Mouse (Mus musculus) ovary, postnatal 36 days (tissue): ENCODE results near the gene Pdxk.
A peak's percentile ranks its signal among the peaks of the same experiment; 100 is the strongest.
"Not testable (repeated sequence)": the region's sequence is repeated elsewhere in the genome, so short reads cannot be mapped to it uniquely, and the experiment has no call there.

Source experiments
- DNase-seq: peaks from one replicate; pipeline ENCODE4 v3.0.0; 2022; ENCODE audit warnings: low spot score, mixed read lengths

The Pdxk gene

DNA sequence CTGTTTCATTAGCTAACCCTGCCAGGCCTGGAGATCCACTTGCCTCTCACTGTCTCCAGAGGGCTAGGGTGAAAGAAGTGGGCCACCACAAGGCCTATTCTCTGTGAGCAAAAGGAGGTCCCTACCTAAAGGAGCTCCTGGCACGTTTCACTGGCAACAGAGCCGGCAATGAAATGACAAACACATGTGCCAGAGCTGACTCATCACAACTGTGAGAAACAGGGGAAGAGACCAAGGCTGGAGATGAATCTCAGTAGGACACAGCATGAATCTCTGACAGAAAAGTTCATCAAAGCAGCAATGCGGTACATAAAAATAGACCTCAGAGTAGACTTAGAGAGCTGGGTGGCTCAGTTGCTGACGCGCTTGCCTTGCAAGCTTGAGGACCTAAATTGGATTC, 46.9 kb downstream of the Pdxk start:
- no peak for DNase-seq

DNA sequence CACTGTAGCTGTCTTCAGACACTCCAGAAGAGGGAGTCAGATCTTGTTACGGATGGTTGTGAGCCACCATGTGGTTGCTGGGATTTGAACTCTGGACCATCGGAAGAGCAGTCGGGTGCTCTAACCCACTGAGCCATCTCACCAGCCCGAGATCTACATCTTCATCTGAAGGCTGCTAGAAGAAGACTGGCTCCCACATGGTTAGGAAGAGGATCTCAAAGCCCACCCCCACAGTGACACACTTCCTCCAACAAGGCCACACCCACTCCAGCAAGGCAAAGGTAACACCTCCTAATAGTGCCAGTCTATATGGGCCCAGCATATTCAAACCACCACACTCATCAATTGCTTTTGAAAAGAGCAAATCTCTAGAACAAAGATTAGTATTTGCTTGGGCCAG, 49.8 kb downstream of the Pdxk start:
- not testable (repeated sequence) for DNase-seq

DNA sequence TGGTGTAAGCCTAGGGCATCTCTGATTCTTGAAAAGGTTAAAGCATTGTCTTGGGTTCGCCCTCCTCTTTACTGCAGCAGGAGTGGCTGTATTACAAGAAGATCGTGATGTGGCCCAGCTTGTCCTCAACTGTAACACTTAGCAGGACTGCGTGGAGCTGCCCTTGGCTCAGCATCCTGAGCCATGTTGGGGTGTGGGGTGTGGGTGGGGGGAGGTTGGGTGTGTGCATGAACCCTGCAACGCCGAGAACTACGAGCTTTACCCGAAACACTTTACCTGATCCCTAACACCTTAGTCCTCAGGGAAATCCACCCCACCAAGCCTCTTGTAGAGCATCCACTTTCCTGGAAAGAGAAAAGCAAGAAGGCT, 51.6 kb downstream of the Pdxk start:
- no peak for DNase-seq

DNA sequence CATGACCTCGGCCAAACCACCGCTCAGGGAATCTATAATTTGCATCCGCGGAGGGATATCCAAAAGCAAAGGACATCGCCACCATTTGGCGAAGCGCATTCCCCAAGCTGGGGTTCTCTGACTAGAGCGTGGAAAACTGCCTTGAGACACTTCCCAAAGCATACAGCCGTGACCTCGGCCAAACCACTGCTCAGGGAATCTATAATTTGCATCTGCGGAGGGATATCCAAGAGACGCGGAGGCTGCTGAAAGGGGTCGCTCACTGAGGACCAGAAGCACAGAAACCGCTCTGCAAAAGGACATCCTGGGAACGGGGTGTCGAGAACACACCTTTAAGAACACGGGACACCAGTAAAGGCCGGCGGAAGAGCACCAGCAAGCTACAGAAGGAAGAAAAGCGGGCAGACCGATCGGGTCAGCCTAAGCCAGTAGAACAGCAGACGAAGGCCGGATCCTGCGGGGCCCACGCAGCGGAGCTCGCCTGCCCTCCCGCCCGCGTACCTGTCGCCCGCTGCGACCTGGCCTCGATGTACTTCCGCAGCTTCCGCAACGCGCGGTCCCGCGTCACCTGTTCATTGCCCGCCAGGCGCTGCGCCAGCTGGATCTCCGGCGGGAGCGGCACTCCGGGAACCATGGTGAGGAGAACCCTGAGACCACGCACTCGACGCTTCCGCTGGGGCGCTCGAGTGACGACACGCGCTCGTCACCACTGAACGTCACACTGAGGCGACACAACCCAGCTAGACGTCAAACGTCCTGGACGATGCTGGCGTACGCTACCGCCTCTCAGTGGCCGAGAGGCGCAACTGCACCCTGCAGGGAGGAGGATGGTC, 52.2 kb downstream of the Pdxk start, which contains the start of gene Rrp1:
TSS of gene Rrp1 (minus strand) at position 725 of the 833 bp plus-strand sequence.
- peak; percentile 92 for DNase-seq

DNA sequence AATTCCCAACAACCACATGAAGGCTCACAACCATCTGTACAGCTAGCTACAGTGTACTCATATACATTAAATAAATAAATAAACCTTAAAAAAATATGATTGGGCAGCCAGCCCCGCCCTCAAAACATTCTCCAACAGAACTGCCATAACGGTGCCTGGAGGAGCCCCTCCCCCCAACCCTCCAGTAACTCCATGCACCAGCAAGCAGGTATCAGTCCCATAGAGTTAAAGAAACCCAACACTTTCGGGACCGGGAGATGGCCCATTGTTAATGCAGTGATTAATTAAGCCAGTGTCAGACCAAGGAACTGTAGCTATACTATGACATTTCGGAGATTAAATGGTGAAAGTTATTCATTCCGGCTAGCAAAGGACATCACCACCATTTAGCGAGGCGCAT, 52.9 kb downstream of the Pdxk start:
- DNase-seq = no peak

DNA sequence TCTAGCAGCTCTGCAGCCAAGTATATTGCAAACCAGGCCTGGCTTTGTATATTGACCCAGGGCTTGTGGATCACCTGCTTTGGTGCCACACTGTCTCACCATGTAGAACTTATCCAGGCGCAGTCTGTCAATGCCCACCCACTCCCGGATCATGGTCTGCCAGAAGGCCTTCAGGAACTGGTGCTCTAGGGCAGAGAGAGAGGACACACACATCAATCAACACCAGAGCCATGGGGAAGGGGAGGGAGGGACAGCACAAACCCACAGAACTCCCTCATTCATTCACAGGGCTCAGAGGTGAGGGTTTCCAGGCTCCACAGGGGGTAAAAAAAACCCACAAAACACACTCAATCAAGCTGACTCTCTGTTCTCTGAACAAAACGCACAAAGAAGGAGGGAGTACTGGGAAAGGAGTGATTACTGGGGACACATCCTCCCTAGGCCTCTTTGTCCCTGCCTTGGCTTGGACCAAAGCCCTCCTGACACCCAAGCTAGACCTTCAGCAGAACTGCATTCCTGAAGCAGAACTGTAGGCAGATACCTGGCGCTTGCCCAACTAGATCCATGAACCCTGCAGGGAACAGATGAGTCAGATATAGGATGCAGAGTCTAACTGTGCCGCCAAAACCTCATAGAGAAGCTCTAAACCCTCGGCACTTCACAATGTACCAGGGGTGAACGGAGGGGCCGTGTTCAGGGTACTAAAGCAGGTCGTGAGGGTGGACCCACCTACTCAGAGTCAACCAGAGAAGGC, 55.6 kb downstream of the Pdxk start:
- no peak for DNase-seq

DNA sequence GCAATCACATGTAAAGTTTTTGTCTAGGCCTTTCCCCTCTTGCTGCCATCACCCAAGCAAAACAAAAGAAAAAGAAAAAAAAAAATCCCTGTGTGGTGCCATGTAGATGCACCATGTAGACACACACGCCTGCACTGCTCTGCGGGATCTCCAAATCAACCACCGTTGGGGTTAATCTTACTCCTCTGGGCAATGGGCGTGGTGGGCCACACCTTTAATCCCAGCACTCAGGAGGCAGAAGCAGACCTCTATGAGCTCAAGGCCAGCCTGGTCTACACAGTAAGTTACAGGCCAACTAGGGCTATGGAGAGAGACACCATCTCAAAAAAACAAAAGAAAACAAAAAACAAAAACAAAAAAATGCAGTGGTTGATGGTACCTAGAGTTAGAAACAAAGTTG, 57.6 kb downstream of the Pdxk start:
- DNase-seq = no peak

DNA sequence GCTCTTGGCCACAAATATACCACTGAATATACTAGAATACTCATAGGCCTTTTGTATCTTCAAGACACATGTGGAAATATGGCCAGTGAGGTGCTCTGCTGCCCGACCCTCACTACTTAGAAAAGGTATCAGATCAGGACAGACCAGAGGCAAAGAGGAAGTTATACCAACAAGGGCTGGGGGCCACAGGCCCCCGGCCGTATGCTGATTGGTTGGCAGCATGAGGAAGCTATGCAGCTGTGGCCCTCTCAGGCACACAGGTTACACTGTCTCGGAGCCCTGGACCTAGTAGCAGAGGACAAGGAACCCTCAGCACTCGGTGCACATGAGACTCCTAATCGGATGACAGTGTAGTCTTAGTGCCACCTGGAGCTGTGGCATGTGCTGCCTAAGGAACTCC, 58.6 kb downstream of the Pdxk start:
- DNase-seq = no peak

DNA sequence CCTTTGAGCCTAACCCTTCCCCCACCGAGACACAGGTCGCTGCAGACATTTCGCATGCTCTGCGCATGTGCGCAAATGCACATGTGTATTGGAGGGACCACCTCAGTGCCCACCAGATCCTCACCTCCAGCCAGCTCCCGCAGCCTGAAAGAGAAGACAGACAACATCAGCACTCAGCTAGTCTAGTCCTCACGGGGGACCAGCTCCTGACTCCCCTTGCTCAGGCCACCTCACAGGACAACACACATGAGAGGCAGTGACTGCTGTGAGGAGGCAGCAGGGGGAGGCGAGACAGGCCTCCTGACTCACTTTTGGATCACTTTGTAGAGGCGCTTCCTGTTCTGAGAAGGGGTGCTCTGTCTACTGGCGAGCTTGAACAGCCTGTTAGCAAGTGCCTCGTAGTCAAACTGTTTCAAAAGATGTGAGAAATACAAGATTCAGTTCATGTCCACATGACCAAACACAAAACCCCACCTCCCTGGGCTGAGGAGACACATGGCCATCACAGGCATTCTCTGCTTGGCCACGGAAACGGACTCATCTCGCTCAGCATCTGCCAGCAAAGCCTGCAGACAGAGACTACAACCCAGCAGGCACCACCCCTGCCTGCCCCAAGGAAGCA, 62.4 kb downstream of the Pdxk start:
- DNase-seq = no peak

DNA sequence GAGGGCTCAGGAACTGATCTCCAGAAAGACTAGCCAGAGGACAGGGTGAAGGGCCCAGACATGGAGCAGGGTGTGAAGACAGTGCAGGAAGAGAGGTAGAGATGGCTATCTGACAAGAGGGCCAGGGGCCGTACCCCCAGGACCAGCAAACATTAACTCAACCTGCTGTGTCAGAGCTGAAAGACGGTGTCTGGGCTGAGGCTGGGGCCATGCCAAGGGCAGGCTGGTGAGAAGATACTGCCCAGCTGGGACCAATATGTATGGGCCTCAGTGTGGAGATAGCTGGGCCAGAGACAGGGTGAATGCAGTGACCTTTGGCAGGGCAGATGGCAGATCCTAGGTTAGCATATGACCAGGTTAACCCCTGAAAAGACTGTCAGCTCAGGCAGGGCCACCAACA, 63.6 kb downstream of the Pdxk start:
- no peak for DNase-seq

DNA sequence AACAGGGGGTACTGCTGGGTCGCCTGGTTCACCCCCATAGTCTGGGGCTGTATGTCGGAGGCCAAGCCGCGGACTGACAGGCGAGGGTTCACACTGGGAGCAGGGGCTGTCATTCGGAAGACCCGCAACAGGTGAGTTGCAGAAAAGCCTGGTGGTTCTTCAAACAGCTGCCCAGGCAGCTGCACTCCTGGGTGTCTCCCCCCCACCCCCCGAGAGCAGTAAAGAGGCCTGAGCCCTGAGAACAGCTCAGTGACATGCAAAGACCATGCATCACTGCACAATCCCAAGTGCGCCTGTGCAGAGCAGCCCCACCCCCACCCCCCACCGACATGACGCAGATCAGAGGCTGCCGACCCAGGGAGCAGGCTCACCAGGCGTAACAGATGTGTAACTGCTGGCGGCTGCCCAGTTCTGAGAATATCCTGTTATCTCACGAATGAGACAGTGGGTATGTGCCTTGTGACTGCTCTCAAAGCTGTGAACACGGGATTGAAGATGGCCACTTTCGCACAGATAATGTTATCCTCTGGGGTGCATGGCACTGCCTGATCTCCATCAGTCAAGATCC, 65.6 kb downstream of the Pdxk start:
- no peak for DNase-seq

DNA sequence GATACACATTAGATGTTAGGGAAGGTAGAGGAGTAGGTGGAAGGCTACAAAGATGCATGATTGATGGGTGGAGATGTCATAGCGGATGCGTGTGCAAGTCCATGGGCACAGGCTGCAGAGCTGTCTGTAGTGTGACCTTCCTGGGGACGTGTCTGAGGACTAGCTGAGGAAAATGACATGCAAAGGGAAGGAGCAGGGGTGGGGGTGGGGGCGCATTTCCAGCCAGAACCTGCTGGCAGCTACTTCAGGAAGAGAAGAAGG, 68.2 kb downstream of the Pdxk start:
- no peak for DNase-seq

DNA sequence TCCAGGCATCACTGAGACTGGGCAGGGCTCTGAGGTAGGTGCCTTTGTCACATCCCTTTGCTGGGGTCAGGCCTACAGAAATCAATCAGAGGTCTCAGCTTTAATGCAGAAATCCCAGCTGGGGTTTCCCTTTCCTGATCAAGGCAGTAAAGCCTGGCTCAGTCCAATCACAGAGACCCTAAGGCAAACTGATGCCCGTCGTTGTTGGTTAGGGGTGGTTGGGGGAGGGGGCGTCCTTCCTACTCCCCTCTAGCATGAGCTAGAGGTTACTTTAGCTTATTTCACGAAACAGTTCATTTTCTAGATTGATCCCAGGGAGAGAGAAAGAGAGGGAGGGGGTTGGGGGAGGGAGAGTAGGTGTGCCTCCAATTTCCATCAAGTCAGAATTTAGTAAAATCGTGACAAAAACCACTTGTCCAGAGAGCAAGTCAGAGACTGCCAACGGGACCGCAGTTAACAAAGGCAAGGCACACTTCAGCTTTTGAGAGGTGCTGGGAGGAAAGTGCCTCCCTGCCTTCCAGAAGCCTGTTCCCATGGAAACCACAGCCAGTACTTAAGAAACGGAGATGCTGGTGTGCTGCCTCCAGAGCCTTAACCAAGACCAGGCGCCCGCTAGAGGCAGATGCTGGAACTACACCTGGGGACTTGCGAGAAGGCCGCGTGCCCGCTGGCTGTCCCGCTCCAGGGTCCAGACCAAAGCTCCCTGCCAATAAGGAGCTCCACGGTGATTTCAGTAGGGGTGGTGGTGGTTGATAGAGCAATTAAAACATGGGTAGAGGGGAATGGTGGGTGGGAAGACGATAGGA, 68.8 kb downstream of the Pdxk start:
- DNase-seq = peak; percentile 92

DNA sequence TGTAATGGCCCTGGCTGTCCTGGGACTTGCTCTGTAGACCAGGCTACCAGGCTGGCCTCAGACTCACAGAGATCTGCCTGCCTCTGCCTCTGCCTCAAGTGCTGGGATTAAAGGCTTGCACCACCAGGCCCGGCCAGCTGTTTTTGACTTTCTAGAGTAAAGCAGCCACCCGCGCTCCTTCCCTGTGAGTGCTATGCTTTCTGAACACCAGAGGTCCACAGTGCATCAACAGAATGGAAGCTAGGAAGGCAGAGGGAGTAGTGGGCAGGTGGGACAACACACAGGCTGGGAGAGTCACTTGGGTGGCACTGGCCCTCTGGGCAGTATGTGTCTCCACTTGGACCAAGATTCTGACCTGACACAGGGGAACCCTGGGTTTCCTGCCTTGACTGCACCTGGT, 69.4 kb downstream of the Pdxk start:
- DNase-seq = no peak

DNA sequence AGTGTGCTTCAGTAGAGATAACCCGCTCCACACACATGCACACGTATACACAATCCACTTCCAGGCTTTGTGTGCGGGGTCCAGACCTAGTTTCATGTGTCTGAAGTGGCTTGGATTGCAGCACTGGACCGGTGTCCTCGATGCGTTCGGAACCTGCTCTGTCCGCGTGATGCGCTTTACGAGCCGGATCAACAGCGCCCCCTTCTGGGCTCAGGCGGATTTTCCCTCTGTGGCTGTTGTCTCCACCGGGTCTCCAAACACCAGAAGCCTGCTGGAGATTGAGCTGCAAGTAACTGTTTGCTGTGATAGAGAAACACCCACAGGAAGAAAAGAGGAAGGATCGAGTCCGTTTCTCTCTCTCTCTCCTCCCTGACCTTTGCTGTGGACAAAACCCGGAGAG, 72.7 kb downstream of the Pdxk start:
- peak; percentile 78 for DNase-seq

DNA sequence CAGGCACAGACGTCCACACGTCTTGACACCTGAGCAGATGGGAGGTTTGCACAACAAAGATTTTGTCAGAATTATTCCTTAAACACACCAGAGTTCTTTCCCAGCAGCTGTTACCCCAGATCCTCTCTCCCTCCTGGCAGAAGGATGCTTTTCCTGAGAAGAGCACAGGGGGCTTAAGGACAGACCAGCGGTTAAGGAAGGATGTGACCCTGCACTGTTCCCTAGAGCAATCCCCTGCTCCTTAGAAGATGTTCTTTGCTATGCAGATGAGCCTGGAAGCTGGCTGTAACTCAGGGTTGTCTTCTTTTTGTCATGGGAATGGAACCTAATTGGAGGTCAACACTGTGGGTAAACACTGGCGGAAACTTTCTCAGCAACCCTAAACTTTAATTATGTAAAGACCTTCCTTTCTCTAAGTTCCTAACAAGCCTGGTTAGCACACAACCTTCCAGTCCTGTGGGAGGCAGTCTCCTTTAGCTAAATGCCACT, 73.7 kb downstream of the Pdxk start:
- no peak for DNase-seq

DNA sequence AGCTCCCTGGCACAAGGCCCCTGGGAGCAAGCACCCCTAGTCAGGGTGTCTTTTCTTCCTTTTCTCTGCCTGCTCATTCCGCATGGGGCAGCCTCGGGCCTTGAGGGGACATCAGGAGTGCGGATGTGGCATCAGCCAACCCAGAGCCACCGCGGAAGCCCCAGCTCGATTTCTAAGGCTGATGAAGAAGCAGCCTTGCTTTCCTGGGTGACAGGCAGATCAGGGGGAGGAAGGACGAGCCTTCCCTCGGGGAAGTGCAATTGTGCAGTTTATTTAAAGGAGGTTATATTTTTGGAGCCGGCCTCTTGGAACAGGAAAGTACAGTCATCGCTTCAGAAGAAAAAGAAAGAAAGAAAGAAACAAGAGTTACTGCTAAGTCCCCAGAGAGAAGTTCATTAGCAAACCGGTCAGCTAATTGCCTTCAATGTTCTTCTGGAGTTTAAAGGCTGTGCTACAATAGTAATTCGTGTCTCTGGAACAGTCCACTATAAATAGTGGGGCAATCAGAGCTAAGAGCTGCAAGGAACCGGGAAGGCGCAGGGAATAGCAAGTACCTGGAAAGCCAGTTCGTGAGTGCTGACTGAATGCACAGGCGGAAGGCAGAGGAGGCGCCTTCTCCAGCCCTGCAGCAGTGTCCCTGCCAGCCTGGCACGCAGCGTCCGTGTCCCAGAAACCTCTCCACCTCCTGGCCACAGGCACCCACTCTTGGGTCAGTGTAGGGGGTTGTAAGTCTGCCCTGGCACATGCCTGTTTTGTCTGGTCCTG, 76.4 kb downstream of the Pdxk start:
- no peak for DNase-seq
